Mouse (Mus musculus): ENCODE measurements around the gene Pnp. TPM values are rescaled to one million over a fixed set of nuclear protein-coding genes. Genes with fewer than 3 reads are reported as not detected.
A peak's percentile ranks its signal among the peaks of the same experiment; 100 is the strongest.
"Not testable (repeated sequence)": the region's sequence is repeated elsewhere in the genome, so short reads cannot be mapped to it uniquely, and the experiment has no call there.

Gene Pnp
- 80.6 and 83.3 TPM in 2 replicates for polyA plus RNA-seq (2015; fragmentation: Nextera tagmentation; extraction: Ambion mirVana)

GRCm38 (mm10) chr14:50930754-50931492 is at the start of gene Pnp, which contains the start of gene Pip4p1:
Pnp (plus strand) TSS chr14:50931082.
Pip4p1 (minus strand) TSS chr14:50930856.
- Histone ChIP-seq H3K4me3 (replicated peaks) (peak within 1 kb of the TSS; percentile 89), H3K9me3 (replicated peaks) (no peaks in the 10 kb centered on the region), H3K36me3 (replicated peaks) (peaks cover 38% of the 10 kb centered on the region), H3K27me3 (no peaks in the 10 kb centered on the region), H3K4me2 (peak within 1 kb of the TSS; percentile 85), H3K27ac (replicated peaks) (peak within 1 kb of the TSS; percentile 97), H3K9ac (peak within 1 kb of the TSS; percentile 93), H3K4me1 (replicated peaks) (peaks cover 44% of the 10 kb centered on the region)
- WGBS (ENCODE audit: insufficient replicate concordance), result under 1% methylated on average over 68 of the region's 68 CpGs
- ATAC-seq (ENCODE audit: insufficient read depth), result peak; percentile 97

- Histone ChIP-seq H3K4me1 (replicated peaks) (peaks cover 4% of the 10 kb centered on the region; the same call in 1 of the 2 replicates), H3K4me2 (no peak overlapping the region), H3K36me3 (replicated peaks) (no peaks in the 10 kb centered on the region), H3K9ac (no peak overlapping the region), H3K27me3 (peaks cover 9% of the 10 kb centered on the region), H3K27ac (replicated peaks) (no peak overlapping the region), H3K4me3 (replicated peaks) (no peak overlapping the region), H3K9me3 (replicated peaks) (no peaks in the 10 kb centered on the region)
- WGBS (ENCODE audit: insufficient replicate concordance), result 70% methylated on average over 8 of the region's 8 CpGs
- ATAC-seq (ENCODE audit: insufficient read depth), result no peak
Observed at GRCm38 (mm10) chr14:50891621-50892020, 39.3 kb upstream of the Pnp start.

GRCm38 (mm10) chr14:50892091-50892490 is 38.8 kb upstream of the Pnp start:
- peaks cover 7% of the 10 kb centered on the region; the same call in 1 of the 2 replicates for H3K4me1 ChIP-seq (replicated peaks)
- peaks cover 14% of the 10 kb centered on the region for H3K27me3 ChIP-seq
- H3K9ac ChIP-seq, result no peak overlapping the region
- H3K9me3 ChIP-seq (replicated peaks), result no peaks in the 10 kb centered on the region
- no peaks in the 10 kb centered on the region for H3K36me3 ChIP-seq (replicated peaks)
- no peak for ATAC-seq (ENCODE audit: insufficient read depth)
- 61% methylated on average over 7 of the region's 7 CpGs for WGBS (ENCODE audit: insufficient replicate concordance)
- H3K4me2 ChIP-seq, result no peak overlapping the region
- H3K4me3 ChIP-seq (replicated peaks), result no peak overlapping the region
- no peak overlapping the region for H3K27ac ChIP-seq (replicated peaks)

- no peak overlapping the region for H3K4me2 ChIP-seq
- no peak overlapping the region for H3K27ac ChIP-seq (replicated peaks)
- ATAC-seq (ENCODE audit: insufficient read depth), result no peak
- peaks cover 7% of the 10 kb centered on the region; the same call in 1 of the 2 replicates for H3K4me1 ChIP-seq (replicated peaks)
- H3K36me3 ChIP-seq (replicated peaks), result no peaks in the 10 kb centered on the region
- WGBS (ENCODE audit: insufficient replicate concordance), result 66% methylated on average over 22 of the region's 22 CpGs
- H3K4me3 ChIP-seq (replicated peaks), result no peak overlapping the region
- H3K9me3 ChIP-seq (replicated peaks), result no peaks in the 10 kb centered on the region
- peaks cover 18% of the 10 kb centered on the region for H3K27me3 ChIP-seq
- no peak overlapping the region for H3K9ac ChIP-seq
Observed at GRCm38 (mm10) chr14:50892541-50893459, 38.1 kb upstream of the Pnp start.

- H3K36me3 ChIP-seq (replicated peaks), result no peaks in the 10 kb centered on the region
- H3K27ac ChIP-seq (replicated peaks), result no peak overlapping the region
- no peak for ATAC-seq (ENCODE audit: insufficient read depth)
- H3K4me2 ChIP-seq, result no peak overlapping the region
- no peaks in the 10 kb centered on the region for H3K9me3 ChIP-seq (replicated peaks)
- H3K4me3 ChIP-seq (replicated peaks), result no peak overlapping the region
- no peak overlapping the region for H3K9ac ChIP-seq
- peaks cover 18% of the 10 kb centered on the region for H3K27me3 ChIP-seq
- peaks cover 7% of the 10 kb centered on the region; the same call in 1 of the 2 replicates for H3K4me1 ChIP-seq (replicated peaks)
Observed at GRCm38 (mm10) chr14:50895407-50895806, 35.5 kb upstream of the Pnp start.

GRCm38 (mm10) chr14:50895985-50896746 is 34.7 kb upstream of the Pnp start:
- Histone ChIP-seq H3K9me3 (replicated peaks) (no peaks in the 10 kb centered on the region), H3K4me2 (peak overlapping the region; percentile 55), H3K27me3 (peaks cover 18% of the 10 kb centered on the region), H3K27ac (replicated peaks) (0 out of 2 replicates have a peak overlapping the region, but pooled peaks have one; percentile 29), H3K9ac (no peak overlapping the region), H3K4me1 (replicated peaks) (peaks cover 7% of the 10 kb centered on the region; the same call in 1 of the 2 replicates), H3K4me3 (replicated peaks) (peak overlapping the region; percentile 27), H3K36me3 (replicated peaks) (no peaks in the 10 kb centered on the region)
- peak; percentile 63 for ATAC-seq (ENCODE audit: insufficient read depth)
- WGBS (ENCODE audit: insufficient replicate concordance), result 18% methylated on average over 19 of the region's 19 CpGs

- ATAC-seq (ENCODE audit: insufficient read depth), result no peak
- H3K4me3 ChIP-seq (replicated peaks), result peak overlapping the region; percentile 27
Observed at GRCm38 (mm10) chr14:50896747-50897373, 34.0 kb upstream of the Pnp start.

GRCm38 (mm10) chr14:50897374-50897765 is 33.5 kb upstream of the Pnp start, which contains the start of gene Klhl33:
Klhl33 (minus strand) TSS chr14:50897507.
- WGBS (ENCODE audit: insufficient replicate concordance), result 37% methylated on average over 7 of the region's 7 CpGs
- Histone ChIP-seq H3K9me3 (replicated peaks) (no peaks in the 10 kb centered on the region), H3K27ac (replicated peaks) (0 out of 2 replicates have a peak within 1 kb of the TSS, but pooled peaks have one; percentile 29), H3K27me3 (peaks cover 18% of the 10 kb centered on the region), H3K4me1 (replicated peaks) (peaks cover 7% of the 10 kb centered on the region; the same call in 1 of the 2 replicates), H3K36me3 (replicated peaks) (no peaks in the 10 kb centered on the region), H3K4me3 (replicated peaks) (peak within 1 kb of the TSS; percentile 27), H3K9ac (no peak within 1 kb of the TSS), H3K4me2 (peak within 1 kb of the TSS; percentile 55)
- no peak for ATAC-seq (ENCODE audit: insufficient read depth)

More at GRCm38 (mm10) chr14:50896747-50897373, 34.0 kb upstream of the Pnp start:
- no peak overlapping the region for H3K9ac ChIP-seq
- peak overlapping the region; percentile 55 for H3K4me2 ChIP-seq
- H3K9me3 ChIP-seq (replicated peaks), result no peaks in the 10 kb centered on the region
- peaks cover 18% of the 10 kb centered on the region for H3K27me3 ChIP-seq
- 21% methylated on average over 23 of the region's 23 CpGs for WGBS (ENCODE audit: insufficient replicate concordance)
- H3K4me1 ChIP-seq (replicated peaks), result peaks cover 7% of the 10 kb centered on the region; the same call in 1 of the 2 replicates
- no peaks in the 10 kb centered on the region for H3K36me3 ChIP-seq (replicated peaks)
- H3K27ac ChIP-seq (replicated peaks), result 0 out of 2 replicates have a peak overlapping the region, but pooled peaks have one; percentile 29

- H3K4me1 ChIP-seq (replicated peaks); H3K4me3 ChIP-seq (replicated peaks); H3K9me3 ChIP-seq (replicated peaks); H3K27ac ChIP-seq (replicated peaks); ATAC-seq (ENCODE audit: insufficient read depth); H3K4me2 ChIP-seq; H3K9ac ChIP-seq; H3K36me3 ChIP-seq (replicated peaks): not testable (repeated sequence)
- H3K27me3 ChIP-seq, result peaks cover 18% of the 10 kb centered on the region
- 44% methylated on average over 2 of the region's 2 CpGs for WGBS (ENCODE audit: insufficient replicate concordance)
Observed at GRCm38 (mm10) chr14:50897992-50898391, 32.9 kb upstream of the Pnp start.
